Mouse (Mus musculus) heart, postnatal 14 days (tissue): Measurements from ENCODE around the gene Xrcc3. TPM values are rescaled to one million over a fixed set of nuclear protein-coding genes. Genes with fewer than 3 reads are reported as not detected.

Experiments
- DNase-seq, 2 experiments: peaks; one replicate each; pipeline ENCODE4 v3.0.0; 2021 to 2022
- intact Hi-C: fragments of 180-260 bp; cut with DNase I; formaldehyde crosslinking; loops from one replicate; pipeline ENCODE4 v1.15.1; 2025
- total RNA-seq, 2 experiments: library from RNA; stranded (reverse); gene quantifications; 2 replicates each; pipeline ENCODE4 v1.2.3; 2021

Xrcc3 gene
- total RNA-seq, 2 experiments from 2014 or later, result 2.1 to 3.1 TPM

- intact Hi-C loops, result no loop called here
These were observed 58.4 kb downstream of the Xrcc3 start for GRCm38 (mm10) chr12:111755231-111755630.

DNA sequence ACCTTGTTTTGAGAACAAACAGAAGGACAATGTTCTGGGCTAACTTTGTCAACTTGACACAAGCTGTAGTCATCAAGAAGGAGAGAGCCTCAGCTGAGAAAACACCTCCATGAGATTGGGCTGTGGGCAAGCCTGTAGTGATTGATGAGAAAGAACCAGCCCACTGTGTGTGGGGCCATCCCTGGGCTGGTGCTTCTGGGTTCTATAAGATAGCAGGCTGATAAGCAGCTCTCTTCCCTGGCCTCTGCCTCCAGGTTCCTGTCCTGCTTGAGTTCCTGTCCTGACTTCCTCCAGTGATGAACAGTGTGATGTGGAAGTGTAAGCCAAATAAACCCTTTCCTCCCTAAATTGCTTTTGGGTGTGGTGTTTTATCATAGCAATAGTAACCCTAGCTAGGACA, 59.0 kb downstream of the Xrcc3 start:
- intact Hi-C loops, result no loop called here

More at GRCm38 (mm10) chr12:111755231-111755630, 58.4 kb downstream of the Xrcc3 start:
- no peak for DNase-seq

DNA sequence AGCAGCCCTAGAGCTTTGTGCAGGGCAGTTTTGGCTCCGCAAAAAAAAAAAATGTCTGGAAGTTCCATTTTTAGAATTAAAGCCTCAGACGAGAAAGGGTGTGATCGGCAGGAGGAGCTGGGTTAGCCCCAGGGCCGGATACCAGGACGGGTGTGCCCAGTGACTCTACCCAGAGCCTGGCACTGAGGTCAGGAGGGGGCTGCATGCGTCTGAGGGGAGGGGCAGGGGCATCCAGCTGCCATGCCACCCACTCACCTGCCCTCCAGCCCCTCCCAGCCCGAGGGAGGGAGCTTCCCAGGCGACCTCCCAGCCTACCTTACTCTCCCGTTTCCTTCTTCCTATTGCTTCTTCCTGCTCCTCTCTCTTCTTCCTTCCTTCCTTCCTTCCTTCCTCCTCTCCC, 60.3 kb downstream of the Xrcc3 start:
- intact Hi-C loops, result no loop called here
- DNase-seq, result no peak

More for the DNA sequence above, 59.0 kb downstream of the Xrcc3 start:
- no peak for DNase-seq

Other genes with a start within 250 kb of the Xrcc3 start
- gene Mark3, start 239.3 kb downstream of the Xrcc3 start, total RNA-seq, result 10 to 100 TPM; 65.2 to 72.1 TPM
- gene Ckb, start 141.5 kb downstream of the Xrcc3 start, total RNA-seq, result 100 to 1,000 TPM in 1 of 2 experiments, 10 to 100 TPM in 1; 98.4 to 117 TPM
- 1 to 10 TPM; 3.3 to 4.7 TPM for gene Trmt61a, start 135.8 kb downstream of the Xrcc3 start, total RNA-seq
- gene Bag5, start 100.6 kb downstream of the Xrcc3 start, total RNA-seq, result 10 to 100 TPM; 22.6 to 22.7 TPM
- 10 to 100 TPM; 36.9 to 37.0 TPM for gene Apopt1, start 100.6 kb downstream of the Xrcc3 start, total RNA-seq
- 100 to 1,000 TPM; 120 to 129 TPM for gene Klc1, start 55.0 kb downstream of the Xrcc3 start, total RNA-seq
- gene Zfyve21, start 297 bp upstream of the Xrcc3 start, total RNA-seq, result 10 to 100 TPM; 55.3 to 59.7 TPM
- gene Ppp1r13b, start 94.2 kb upstream of the Xrcc3 start, total RNA-seq, result 10 to 100 TPM; 21.1 to 21.5 TPM
- gene Atp5mpl, start 153.1 kb upstream of the Xrcc3 start, total RNA-seq, result 1,000 to 10,000 TPM; 1,406 to 1,431 TPM
- gene Tdrd9, start 157.7 kb upstream of the Xrcc3 start, total RNA-seq, result 1 to 10 TPM in 1 of 2 experiments, under 1 TPM in 1; 0.17 to 1.1 TPM
- under 1 TPM in 1 of 2 experiments, not detected in 1; 0.34 TPM for gene Rd3l, start 167.4 kb upstream of the Xrcc3 start, total RNA-seq